In genomic region chr6:140852420-140852819, GRCm38 (mm10) we compare ENCODE assay signal across 22 mouse cellular contexts.
DNase-seq lines count a peak whose midpoint lies in the region; ATAC-seq lines count a peak whose summit lies in the region.
"Had no signal": no experiment of that assay in that cellular context is flagged by ENCODE, and none has a peak within 500 bp of the region (broad histone marks: within the 10 kb centered on the region; RNA-seq: fewer than 3 reads in every experiment).

No protein-coding gene starts in this region.

- 50% methylated on average over 5 of the region's 5 CpGs for WGBS in hindbrain, embryonic 12.5 days
- 36% methylated on average over 5 of the region's 5 CpGs for WGBS in neural tube, embryonic 14.5 days

- no peak overlapping the region for H3K4me2 ChIP-seq in hindbrain, embryonic 12.5 days (replicated peaks)
- H3K4me2 ChIP-seq in neural tube, embryonic 14.5 days (ENCODE audit: low read depth, low read length): no peak overlapping the region
- H3K4me2 ChIP-seq: embryonic facial prominence, embryonic 12.5 days; intestine, embryonic 15.5 days; limb, embryonic 12.5 days; liver, embryonic 12.5 days; lung, embryonic 14.5 days had no signal

- H3K9me3 ChIP-seq in hindbrain, embryonic 12.5 days (replicated peaks): no peaks in the 10 kb centered on the region
- no peaks in the 10 kb centered on the region for H3K9me3 ChIP-seq in neural tube, embryonic 14.5 days (ENCODE audit: control insufficient read depth, low read length)
- H3K9me3 ChIP-seq: embryonic facial prominence, embryonic 12.5 days; intestine, embryonic 15.5 days; limb, embryonic 12.5 days; liver, embryonic 12.5 days had no signal

- no peak overlapping the region for H3K9ac ChIP-seq in hindbrain, embryonic 12.5 days
- no peak overlapping the region for H3K9ac ChIP-seq in neural tube, embryonic 14.5 days (replicated peaks; ENCODE audit: low read depth, low read length)
- H3K9ac ChIP-seq: embryonic facial prominence, embryonic 12.5 days; intestine, embryonic 15.5 days; limb, embryonic 12.5 days; liver, embryonic 12.5 days; lung, embryonic 14.5 days had no signal

- DNase-seq in heart, adult 11 months: peak; percentile 54
- DNase-seq in heart, adult 8-10 months (ENCODE audit: low spot score): no peak
- peak; percentile 37 for DNase-seq in retina, embryonic 14.5 days (ENCODE audit: low spot score)
- DNase-seq in retina, postnatal 1 day: no peak
- no peak for DNase-seq in kidney, postnatal 14 days
- DNase-seq in lung, postnatal 25 days (ENCODE audit: low spot score): no peak
- DNase-seq: adrenal gland, adult 8-10 months; B cell, adult 2 months; cerebellum, adult 9-11 months; gastrocnemius, postnatal 10 days; heart, adult 18-20 months; heart, postnatal 36 days; lung, embryonic 14.5 days; lung, postnatal 4 days; thymus, postnatal 36 days had no signal

- H3K27me3 ChIP-seq in hindbrain, embryonic 12.5 days: no peaks in the 10 kb centered on the region
- H3K27me3 ChIP-seq in neural tube, embryonic 14.5 days (ENCODE audit: control insufficient read depth, insufficient read depth, low read length): no peaks in the 10 kb centered on the region
- H3K27me3 ChIP-seq: embryonic facial prominence, embryonic 12.5 days; intestine, embryonic 15.5 days had no signal

- H3K4me1 ChIP-seq in hindbrain, embryonic 12.5 days: peaks cover 11% of the 10 kb centered on the region
- H3K4me1 ChIP-seq in neural tube, embryonic 14.5 days (ENCODE audit: control insufficient read depth, insufficient read depth, low read length): peaks cover 8% of the 10 kb centered on the region; the same call in 1 of the 2 replicates
- H3K4me1 ChIP-seq: liver, embryonic 12.5 days had no signal

- H3K4me3 ChIP-seq in hindbrain, embryonic 12.5 days: no peak overlapping the region
- H3K4me3 ChIP-seq in neural tube, embryonic 14.5 days (ENCODE audit: low read depth, low read length): no peak overlapping the region
- H3K4me3 ChIP-seq: embryonic facial prominence, embryonic 12.5 days; erythroblast, embryonic 14.5 days; intestine, embryonic 15.5 days; limb, embryonic 12.5 days; liver, embryonic 12.5 days had no signal

- H3K27ac ChIP-seq in hindbrain, embryonic 12.5 days: no peak overlapping the region
- no peak overlapping the region for H3K27ac ChIP-seq in neural tube, embryonic 14.5 days (ENCODE audit: low read depth, low read length)
- H3K27ac ChIP-seq: embryonic facial prominence, embryonic 12.5 days; intestine, embryonic 15.5 days; limb, embryonic 12.5 days; liver, embryonic 12.5 days had no signal

- ATAC-seq in hindbrain, embryonic 12.5 days (ENCODE audit: low FRiP score): peak; percentile 62; the same call in 1 of the 2 replicates
- peak; percentile 60 for ATAC-seq in neural tube, embryonic 14.5 days (ENCODE audit: low read depth)
- ATAC-seq: intestine, embryonic 15.5 days; liver, embryonic 12.5 days had no signal

- no peaks in the 10 kb centered on the region for H3K36me3 ChIP-seq in hindbrain, embryonic 12.5 days
- H3K36me3 ChIP-seq in neural tube, embryonic 14.5 days (ENCODE audit: control insufficient read depth, insufficient read depth, low read length): no peaks in the 10 kb centered on the region
- H3K36me3 ChIP-seq: embryonic facial prominence, embryonic 12.5 days; intestine, embryonic 15.5 days; limb, embryonic 12.5 days; liver, embryonic 12.5 days had no signal

Comparison
In these comparisons a context has a peak if more than half of its experiments do, and no peak if none do; other contexts are left out.
1. DNase-seq: peak in heart, adult 11 months (single experiment) and retina, embryonic 14.5 days (single experiment); none in heart, adult 8-10 months (single experiment), retina, postnatal 1 day (single experiment), kidney, postnatal 14 days (single experiment) and lung, postnatal 25 days (single experiment).